Mouse (Mus musculus): ENCODE measurements around the gene Usp13. TPM values are rescaled to one million over a fixed set of nuclear protein-coding genes. Genes with fewer than 3 reads are reported as not detected.

The Usp13 gene
- polyA plus RNA-seq, 1 experiment from 2014 or later, result 9.9 TPM

- Histone ChIP-seq H3K4me1 (ENCODE audit: control insufficient read depth, insufficient read depth, low read length) (no peaks in the 10 kb centered on the region), H3K27ac (replicated peaks; ENCODE audit: low read depth, low read length) (no peak overlapping the region), H3K36me3 (ENCODE audit: control insufficient read depth, insufficient read depth, low read length) (peaks cover 4% of the 10 kb centered on the region; the same call in 1 of the 2 replicates), H3K4me3 (ENCODE audit: low read depth, low read length) (no peak overlapping the region), H3K9me3 (ENCODE audit: control insufficient read depth, low read length) (no peaks in the 10 kb centered on the region), H3K27me3 (replicated peaks; ENCODE audit: control insufficient read depth, insufficient read depth, low read length) (no peaks in the 10 kb centered on the region), H3K9ac (ENCODE audit: low read depth, low read length) (no peak overlapping the region), H3K4me2 (ENCODE audit: low read depth, low read length) (no peak overlapping the region)
- DNase-seq (ENCODE audit: low spot score) (no peak), ATAC-seq (ENCODE audit: low read depth) (no peak)
- 83% methylated on average over 2 of the region's 2 CpGs for WGBS
Measured at GRCm38 (mm10) chr3:32833871-32834270, 16.5 kb downstream of the Usp13 start.

- Histone ChIP-seq H3K36me3 (ENCODE audit: control insufficient read depth, insufficient read depth, low read length) (peaks cover 10% of the 10 kb centered on the region; the same call in 1 of the 2 replicates), H3K27me3 (replicated peaks; ENCODE audit: control insufficient read depth, insufficient read depth, low read length) (no peaks in the 10 kb centered on the region), H3K4me1 (ENCODE audit: control insufficient read depth, insufficient read depth, low read length) (no peaks in the 10 kb centered on the region), H3K9me3 (ENCODE audit: control insufficient read depth, low read length) (no peaks in the 10 kb centered on the region), H3K4me3 (ENCODE audit: low read depth, low read length) (no peak overlapping the region), H3K4me2 (ENCODE audit: low read depth, low read length) (no peak overlapping the region), H3K27ac (replicated peaks; ENCODE audit: low read depth, low read length) (no peak overlapping the region), H3K9ac (ENCODE audit: low read depth, low read length) (no peak overlapping the region)
- no peak for ATAC-seq (ENCODE audit: low read depth)
- 80% methylated on average over 7 of the region's 7 CpGs for WGBS
- DNase-seq (ENCODE audit: low spot score), result no peak
Measured at GRCm38 (mm10) chr3:32837847-32838246, 20.5 kb downstream of the Usp13 start.

- DNase-seq (ENCODE audit: low spot score), result no peak
- WGBS, result 82% methylated on average over 16 of the region's 16 CpGs
- no peak overlapping the region for H3K9ac ChIP-seq (ENCODE audit: low read depth, low read length)
- H3K4me3 ChIP-seq (ENCODE audit: low read depth, low read length), result no peak overlapping the region
- no peaks in the 10 kb centered on the region for H3K4me1 ChIP-seq (ENCODE audit: control insufficient read depth, insufficient read depth, low read length)
- no peak overlapping the region for H3K27ac ChIP-seq (replicated peaks; ENCODE audit: low read depth, low read length)
- H3K4me2 ChIP-seq (ENCODE audit: low read depth, low read length), result no peak overlapping the region
- H3K9me3 ChIP-seq (ENCODE audit: control insufficient read depth, low read length), result no peaks in the 10 kb centered on the region
- no peak for ATAC-seq (ENCODE audit: low read depth)
- no peaks in the 10 kb centered on the region for H3K36me3 ChIP-seq (ENCODE audit: control insufficient read depth, insufficient read depth, low read length)
- no peaks in the 10 kb centered on the region for H3K27me3 ChIP-seq (replicated peaks; ENCODE audit: control insufficient read depth, insufficient read depth, low read length)
Measured at GRCm38 (mm10) chr3:32856362-32857107, 39.2 kb downstream of the Usp13 start.

GRCm38 (mm10) chr3:32871081-32871480, 53.7 kb downstream of the Usp13 start:
- Histone ChIP-seq H3K9ac (ENCODE audit: low read depth, low read length) (no peak overlapping the region), H3K4me1 (ENCODE audit: control insufficient read depth, insufficient read depth, low read length) (no peaks in the 10 kb centered on the region), H3K27me3 (replicated peaks; ENCODE audit: control insufficient read depth, insufficient read depth, low read length) (no peaks in the 10 kb centered on the region), H3K27ac (replicated peaks; ENCODE audit: low read depth, low read length) (no peak overlapping the region), H3K4me3 (ENCODE audit: low read depth, low read length) (no peak overlapping the region), H3K36me3 (ENCODE audit: control insufficient read depth, insufficient read depth, low read length) (0 out of 2 replicates have a peak, but pooled peaks cover 4% of the 10 kb centered on the region), H3K4me2 (ENCODE audit: low read depth, low read length) (no peak overlapping the region), H3K9me3 (ENCODE audit: control insufficient read depth, low read length) (0 out of 2 replicates have a peak, but pooled peaks cover 2% of the 10 kb centered on the region)
- ATAC-seq (ENCODE audit: low read depth) (no peak), DNase-seq (ENCODE audit: low spot score) (no peak)
- 87% methylated on average over 3 of the region's 3 CpGs for WGBS

DNA sequence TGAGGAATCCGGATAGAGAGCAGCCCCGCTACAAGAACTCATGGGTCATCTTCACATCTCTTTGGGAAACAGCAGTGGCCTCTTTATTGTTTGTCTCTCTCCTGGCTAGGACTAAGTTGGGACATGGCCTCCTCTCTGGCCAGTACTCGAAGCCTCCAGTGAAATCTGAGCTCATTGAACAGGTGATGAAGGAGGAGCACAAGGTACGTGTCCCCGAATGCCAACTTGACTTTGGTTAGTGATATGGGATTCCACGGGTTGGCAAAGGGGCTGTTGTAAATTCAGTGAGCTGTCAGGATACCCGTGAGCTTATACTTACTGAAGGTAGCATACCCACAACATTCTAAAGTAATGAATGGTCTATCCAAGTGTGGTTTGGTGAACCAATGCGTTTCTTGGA, 69.0 kb downstream of the Usp13 start:
- no peaks in the 10 kb centered on the region for H3K4me1 ChIP-seq (ENCODE audit: control insufficient read depth, insufficient read depth, low read length)
- no peak overlapping the region for H3K9ac ChIP-seq (ENCODE audit: low read depth, low read length)
- no peak overlapping the region for H3K4me2 ChIP-seq (ENCODE audit: low read depth, low read length)
- H3K4me3 ChIP-seq (ENCODE audit: low read depth, low read length), result no peak overlapping the region
- DNase-seq (ENCODE audit: low spot score) (no peak), ATAC-seq (ENCODE audit: low read depth) (no peak)
- 90% methylated on average over 8 of the region's 8 CpGs for WGBS
- H3K27me3 ChIP-seq (replicated peaks; ENCODE audit: control insufficient read depth, insufficient read depth, low read length), result no peaks in the 10 kb centered on the region
- H3K36me3 ChIP-seq (ENCODE audit: control insufficient read depth, insufficient read depth, low read length), result peaks cover 12% of the 10 kb centered on the region; the same call in 1 of the 2 replicates
- no peaks in the 10 kb centered on the region for H3K9me3 ChIP-seq (ENCODE audit: control insufficient read depth, low read length)
- no peak overlapping the region for H3K27ac ChIP-seq (replicated peaks; ENCODE audit: low read depth, low read length)

DNA sequence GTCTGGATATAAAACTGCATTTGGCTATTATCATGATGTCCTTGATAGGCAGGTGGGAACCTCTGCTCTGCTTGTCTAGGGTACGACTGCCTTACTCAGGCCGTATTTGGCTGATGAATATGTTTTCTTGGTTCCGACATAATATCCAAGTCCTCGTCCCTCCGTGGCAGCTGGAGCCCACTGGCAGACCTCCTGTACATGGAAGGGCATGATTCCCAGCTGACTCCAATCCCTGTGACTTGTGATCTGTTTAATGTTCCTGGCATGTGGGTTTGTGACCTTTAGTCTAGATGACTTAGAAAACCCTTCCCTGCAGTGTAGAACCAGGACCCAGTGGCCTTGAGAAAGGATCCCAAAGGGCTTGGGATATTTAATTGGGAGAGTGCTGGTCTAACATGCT, 71.5 kb downstream of the Usp13 start:
- DNase-seq (ENCODE audit: low spot score), result no peak
- H3K4me2 ChIP-seq (ENCODE audit: low read depth, low read length), result no peak overlapping the region
- WGBS, result 88% methylated on average over 5 of the region's 5 CpGs

GRCm38 (mm10) chr3:32890174-32890573, 72.8 kb downstream of the Usp13 start:
- H3K9me3 ChIP-seq (ENCODE audit: control insufficient read depth, low read length), result no peaks in the 10 kb centered on the region
- 95% methylated on average over 4 of the region's 4 CpGs for WGBS
- no peaks in the 10 kb centered on the region for H3K4me1 ChIP-seq (ENCODE audit: control insufficient read depth, insufficient read depth, low read length)
- H3K4me3 ChIP-seq (ENCODE audit: low read depth, low read length), result no peak overlapping the region
- DNase-seq (ENCODE audit: low spot score) (no peak), ATAC-seq (ENCODE audit: low read depth) (no peak)
- 0 out of 2 replicates have a peak, but pooled peaks cover 6% of the 10 kb centered on the region for H3K36me3 ChIP-seq (ENCODE audit: control insufficient read depth, insufficient read depth, low read length)
- no peak overlapping the region for H3K4me2 ChIP-seq (ENCODE audit: low read depth, low read length)
- no peaks in the 10 kb centered on the region for H3K27me3 ChIP-seq (replicated peaks; ENCODE audit: control insufficient read depth, insufficient read depth, low read length)
- H3K9ac ChIP-seq (ENCODE audit: low read depth, low read length), result no peak overlapping the region
- no peak overlapping the region for H3K27ac ChIP-seq (replicated peaks; ENCODE audit: low read depth, low read length)

More for the DNA sequence above, 71.5 kb downstream of the Usp13 start:
- Histone ChIP-seq H3K27me3 (replicated peaks; ENCODE audit: control insufficient read depth, insufficient read depth, low read length) (no peaks in the 10 kb centered on the region), H3K36me3 (ENCODE audit: control insufficient read depth, insufficient read depth, low read length) (0 out of 2 replicates have a peak, but pooled peaks cover 6% of the 10 kb centered on the region), H3K4me1 (ENCODE audit: control insufficient read depth, insufficient read depth, low read length) (no peaks in the 10 kb centered on the region), H3K27ac (replicated peaks; ENCODE audit: low read depth, low read length) (no peak overlapping the region), H3K9me3 (ENCODE audit: control insufficient read depth, low read length) (no peaks in the 10 kb centered on the region), H3K9ac (ENCODE audit: low read depth, low read length) (no peak overlapping the region), H3K4me3 (ENCODE audit: low read depth, low read length) (no peak overlapping the region)
- no peak for ATAC-seq (ENCODE audit: low read depth)

DNA sequence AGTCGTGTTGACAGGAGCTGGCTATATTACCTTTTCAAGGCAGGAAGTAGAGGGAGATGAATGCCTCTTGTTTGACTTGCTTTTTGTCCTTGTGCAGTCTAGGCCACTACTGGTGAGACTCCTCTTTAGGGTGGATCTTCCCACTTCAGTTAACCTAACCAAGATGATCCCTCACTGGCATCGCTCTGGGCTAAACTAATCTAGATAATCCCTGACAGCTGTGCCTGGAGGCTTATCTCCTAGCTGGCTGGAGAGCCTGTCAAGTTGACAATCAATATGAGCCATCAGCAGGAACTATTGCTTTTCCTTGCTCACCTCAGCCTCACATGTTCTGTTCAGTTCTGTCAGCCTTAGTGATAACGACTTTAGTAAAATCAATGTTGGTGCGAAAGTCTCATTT, 86.1 kb downstream of the Usp13 start:
- H3K9me3 ChIP-seq (ENCODE audit: control insufficient read depth, low read length), result no peaks in the 10 kb centered on the region
- no peak overlapping the region for H3K4me2 ChIP-seq (ENCODE audit: low read depth, low read length)
- ATAC-seq (ENCODE audit: low read depth), result no peak
- DNase-seq (ENCODE audit: low spot score), result no peak
- no peak overlapping the region for H3K4me3 ChIP-seq (ENCODE audit: low read depth, low read length)
- no peak overlapping the region for H3K27ac ChIP-seq (replicated peaks; ENCODE audit: low read depth, low read length)
- H3K4me1 ChIP-seq (ENCODE audit: control insufficient read depth, insufficient read depth, low read length), result no peaks in the 10 kb centered on the region
- 29% methylated on average over 4 of the region's 4 CpGs for WGBS
- H3K27me3 ChIP-seq (replicated peaks; ENCODE audit: control insufficient read depth, insufficient read depth, low read length), result no peaks in the 10 kb centered on the region
- no peaks in the 10 kb centered on the region for H3K36me3 ChIP-seq (ENCODE audit: control insufficient read depth, insufficient read depth, low read length)
- H3K9ac ChIP-seq (ENCODE audit: low read depth, low read length), result no peak overlapping the region

DNA sequence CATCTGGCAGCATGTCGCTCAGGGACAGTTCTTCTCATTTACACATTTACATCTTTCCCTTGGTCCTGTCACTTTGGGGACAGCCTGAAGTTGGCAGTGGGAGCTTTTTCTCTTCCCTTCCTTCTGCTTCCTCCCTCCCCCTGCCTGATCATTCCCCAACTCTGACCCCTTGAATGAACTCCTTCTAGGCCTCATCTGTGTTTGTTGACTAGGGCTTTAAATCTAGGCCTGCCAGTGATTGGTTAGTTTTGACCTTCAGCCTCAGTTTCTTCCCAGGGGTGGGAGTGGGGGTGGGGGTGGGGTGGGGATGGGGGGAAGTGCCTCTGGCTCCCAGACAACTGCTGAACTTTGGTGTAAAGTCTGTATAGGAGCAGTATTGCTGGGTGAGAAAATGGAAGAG, 87.3 kb downstream of the Usp13 start:
- H3K4me2 ChIP-seq (ENCODE audit: low read depth, low read length), result no peak overlapping the region

More for the DNA sequence above, 87.3 kb downstream of the Usp13 start:
- Histone ChIP-seq H3K36me3 (ENCODE audit: control insufficient read depth, insufficient read depth, low read length) (no peaks in the 10 kb centered on the region), H3K9ac (ENCODE audit: low read depth, low read length) (no peak overlapping the region), H3K4me3 (ENCODE audit: low read depth, low read length) (no peak overlapping the region), H3K9me3 (ENCODE audit: control insufficient read depth, low read length) (no peaks in the 10 kb centered on the region), H3K27me3 (replicated peaks; ENCODE audit: control insufficient read depth, insufficient read depth, low read length) (no peaks in the 10 kb centered on the region), H3K27ac (replicated peaks; ENCODE audit: low read depth, low read length) (no peak overlapping the region), H3K4me1 (ENCODE audit: control insufficient read depth, insufficient read depth, low read length) (no peaks in the 10 kb centered on the region)
- 63% methylated on average over 1 of the region's 1 CpGs for WGBS
- ATAC-seq (ENCODE audit: low read depth) (no peak), DNase-seq (ENCODE audit: low spot score) (no peak)

Measured in embryonic facial prominence, embryonic 14.5 days (tissue).